1 mouse cellular context compared by ENCODE assay signal in genomic region chr9:22411002-22411857, GRCm38 (mm10).
TF ChIP-seq lines count a peak whose summit lies in the region.

9530077C05Rik (plus strand) TSS chr9:22411513.

TF ChIP-seq in MEL, 35 proteins besides CTCF, POLR2A, EP300 and RAD21 (continued from another document):
- TF ChIP-seq SMC3 (IDR thresholded peaks at IDR 0.05; ENCODE audit: low read depth, low read length) (peak; percentile 28; the same call in 1 of the 2 replicates), GATA1 (IDR thresholded peaks at IDR 0.05; ENCODE audit: low read depth, low read length) (no peak), RCOR1 (IDR thresholded peaks at IDR 0.05; ENCODE audit: low read depth, low read length) (peak; percentile 48; the same call in 1 of the 2 replicates), KAT2A (conservative IDR thresholded peaks at IDR 0.05; ENCODE audit: low read depth, low read length) (peak; percentile 93), MYC (IDR thresholded peaks at IDR 0.05; ENCODE audit: low read depth, low read length) (peak; percentile 98), BHLHE40 (IDR thresholded peaks at IDR 0.05; ENCODE audit: borderline replicate concordance, low read depth, low read length) (peak; percentile 76), POLR2AphosphoS2 (IDR thresholded peaks at IDR 0.05; ENCODE audit: low read length) (no peak; the same call in 1 of the 2 replicates), JUND (IDR thresholded peaks at IDR 0.05; ENCODE audit: low read depth, low read length) (no peak), CHD2 (IDR thresholded peaks at IDR 0.05; ENCODE audit: low read length) (no peak), MAX (IDR thresholded peaks at IDR 0.05; ENCODE audit: low read length) (peak; percentile 89)
